Mouse (Mus musculus): ENCODE data around the gene Large1. TPM values are rescaled to one million over a fixed set of nuclear protein-coding genes. Genes with fewer than 3 reads are reported as not detected.

The Large1 gene
- polyA plus RNA-seq, 1 experiment from 2014 or later = 13.4 TPM

DNA sequence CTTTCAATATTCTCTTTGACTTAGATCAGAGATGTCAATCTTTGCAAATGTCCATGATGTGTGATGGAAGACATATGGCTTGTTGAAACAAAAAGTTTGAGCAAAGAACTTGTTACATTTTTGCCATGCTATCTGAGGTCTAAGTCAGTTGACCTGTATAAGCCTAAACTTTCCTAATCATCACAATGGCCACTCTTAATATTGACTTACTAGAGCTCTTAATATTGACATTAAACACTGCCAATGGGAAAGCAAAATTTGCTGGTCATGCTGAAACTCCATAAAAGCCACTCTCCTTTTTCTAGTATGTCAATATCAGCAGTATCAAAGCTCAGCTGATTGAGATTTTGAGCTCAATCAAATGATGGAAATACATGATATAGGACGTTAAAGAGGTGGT, 298.6 kb downstream of the Large1 start:
- H3K4me1 ChIP-seq (replicated peaks; ENCODE audit: control insufficient read depth, insufficient read depth, low read length) = no peaks in the 10 kb centered on the region
- WGBS = 87% methylated on average over 1 of the region's 1 CpGs
- no peak overlapping the region for H3K4me2 ChIP-seq (replicated peaks; ENCODE audit: low read depth, low read length)
- no peaks in the 10 kb centered on the region for H3K36me3 ChIP-seq (ENCODE audit: control insufficient read depth, insufficient read depth, low read length)
- no peak overlapping the region for H3K9ac ChIP-seq (ENCODE audit: low read depth, low read length)
- ATAC-seq (ENCODE audit: low FRiP score) (no peak), DNase-seq (ENCODE audit: low spot score) (no peak)
- no peak overlapping the region for H3K27ac ChIP-seq (ENCODE audit: low read depth, low read length)
- no peaks in the 10 kb centered on the region for H3K27me3 ChIP-seq (ENCODE audit: control insufficient read depth, insufficient read depth, low read length)
- H3K9me3 ChIP-seq (ENCODE audit: control insufficient read depth, low read length) = no peaks in the 10 kb centered on the region
- no peak overlapping the region for H3K4me3 ChIP-seq (ENCODE audit: low read depth, low read length)

DNA sequence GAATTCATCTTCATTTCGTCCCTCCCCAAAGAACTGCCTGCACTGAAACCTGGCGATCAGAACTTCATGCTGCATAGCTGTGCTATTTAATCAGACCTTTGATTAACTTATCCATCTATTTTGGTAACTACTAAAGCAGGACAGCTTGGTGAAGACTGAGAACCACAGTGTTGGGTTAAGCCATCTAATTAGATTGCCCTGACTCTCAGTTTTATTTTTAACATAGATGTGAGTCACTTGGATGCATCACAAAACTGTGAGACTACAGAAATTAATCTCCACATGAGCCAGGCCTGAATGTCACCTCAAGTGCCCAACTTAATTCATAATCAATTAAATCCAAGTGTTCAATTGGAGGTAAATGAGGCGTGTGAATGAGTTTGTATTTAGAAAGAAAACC, 299.5 kb downstream of the Large1 start:
- DNase-seq (ENCODE audit: low spot score) = no peak
- no peak overlapping the region for H3K27ac ChIP-seq (ENCODE audit: low read depth, low read length)
- H3K4me2 ChIP-seq (replicated peaks; ENCODE audit: low read depth, low read length) = no peak overlapping the region
- no peak overlapping the region for H3K4me3 ChIP-seq (ENCODE audit: low read depth, low read length)
- no peaks in the 10 kb centered on the region for H3K27me3 ChIP-seq (ENCODE audit: control insufficient read depth, insufficient read depth, low read length)
- H3K9ac ChIP-seq (ENCODE audit: low read depth, low read length) = no peak overlapping the region
- no peaks in the 10 kb centered on the region for H3K4me1 ChIP-seq (replicated peaks; ENCODE audit: control insufficient read depth, insufficient read depth, low read length)
- no peak for ATAC-seq (ENCODE audit: low FRiP score)
- no peaks in the 10 kb centered on the region for H3K9me3 ChIP-seq (ENCODE audit: control insufficient read depth, low read length)
- no peaks in the 10 kb centered on the region for H3K36me3 ChIP-seq (ENCODE audit: control insufficient read depth, insufficient read depth, low read length)
- 93% methylated on average over 3 of the region's 3 CpGs for WGBS

DNA sequence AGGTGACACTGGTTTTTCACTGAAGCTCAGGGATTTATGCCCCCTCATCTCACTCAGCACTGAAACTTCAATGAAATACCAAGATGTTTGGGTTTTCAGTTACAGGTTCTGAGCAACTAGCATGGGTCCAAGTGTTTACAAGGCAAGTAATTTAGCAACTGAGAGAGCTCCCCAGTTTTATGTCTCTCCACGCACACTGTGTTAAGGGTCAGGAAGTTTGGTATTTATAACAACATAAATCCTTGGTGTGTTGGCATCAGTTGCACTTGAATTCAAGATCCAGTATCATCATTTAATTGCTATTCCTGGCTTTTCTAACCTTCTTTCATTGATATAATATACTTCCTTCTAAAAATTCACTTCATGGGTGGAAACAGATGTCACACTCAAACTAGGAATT, 300.9 kb downstream of the Large1 start:
- no peaks in the 10 kb centered on the region for H3K9me3 ChIP-seq (ENCODE audit: control insufficient read depth, low read length)
- DNase-seq (ENCODE audit: low spot score) (no peak), ATAC-seq (ENCODE audit: low FRiP score) (no peak)
- WGBS = 88% methylated on average over 1 of the region's 1 CpGs
- no peak overlapping the region for H3K27ac ChIP-seq (ENCODE audit: low read depth, low read length)
- no peaks in the 10 kb centered on the region for H3K27me3 ChIP-seq (ENCODE audit: control insufficient read depth, insufficient read depth, low read length)
- H3K36me3 ChIP-seq (ENCODE audit: control insufficient read depth, insufficient read depth, low read length) = no peaks in the 10 kb centered on the region
- H3K9ac ChIP-seq (ENCODE audit: low read depth, low read length) = no peak overlapping the region
- H3K4me3 ChIP-seq (ENCODE audit: low read depth, low read length) = no peak overlapping the region
- no peak overlapping the region for H3K4me2 ChIP-seq (replicated peaks; ENCODE audit: low read depth, low read length)
- no peaks in the 10 kb centered on the region for H3K4me1 ChIP-seq (replicated peaks; ENCODE audit: control insufficient read depth, insufficient read depth, low read length)

DNA sequence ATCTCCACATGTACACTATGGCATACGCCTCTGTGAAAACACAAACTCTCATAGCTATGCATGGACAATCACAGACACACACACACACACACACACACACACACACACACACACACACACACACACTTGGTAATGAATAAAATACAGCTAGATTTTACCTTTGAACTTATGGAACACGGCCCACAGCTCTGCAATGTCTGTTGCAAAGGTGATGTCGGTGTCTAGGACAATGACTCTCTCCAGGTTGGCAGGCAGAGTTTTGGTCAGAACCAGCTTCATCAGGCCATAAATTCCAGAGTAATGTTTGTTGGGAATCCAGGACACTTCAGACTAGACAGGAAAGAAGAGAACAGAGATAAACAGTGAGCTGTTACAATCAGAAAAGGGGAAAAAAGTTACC, 305.2 kb downstream of the Large1 start:
- ATAC-seq (ENCODE audit: low FRiP score) (no peak), DNase-seq (ENCODE audit: low spot score) (no peak)
- Histone ChIP-seq H3K9ac (ENCODE audit: low read depth, low read length) (no peak overlapping the region), H3K36me3 (ENCODE audit: control insufficient read depth, insufficient read depth, low read length) (no peaks in the 10 kb centered on the region), H3K4me1 (replicated peaks; ENCODE audit: control insufficient read depth, insufficient read depth, low read length) (no peaks in the 10 kb centered on the region), H3K27ac (ENCODE audit: low read depth, low read length) (no peak overlapping the region), H3K27me3 (ENCODE audit: control insufficient read depth, insufficient read depth, low read length) (no peaks in the 10 kb centered on the region), H3K9me3 (ENCODE audit: control insufficient read depth, low read length) (no peaks in the 10 kb centered on the region), H3K4me3 (ENCODE audit: low read depth, low read length) (no peak overlapping the region), H3K4me2 (replicated peaks; ENCODE audit: low read depth, low read length) (no peak overlapping the region)
- 96% methylated on average over 3 of the region's 3 CpGs for WGBS

DNA sequence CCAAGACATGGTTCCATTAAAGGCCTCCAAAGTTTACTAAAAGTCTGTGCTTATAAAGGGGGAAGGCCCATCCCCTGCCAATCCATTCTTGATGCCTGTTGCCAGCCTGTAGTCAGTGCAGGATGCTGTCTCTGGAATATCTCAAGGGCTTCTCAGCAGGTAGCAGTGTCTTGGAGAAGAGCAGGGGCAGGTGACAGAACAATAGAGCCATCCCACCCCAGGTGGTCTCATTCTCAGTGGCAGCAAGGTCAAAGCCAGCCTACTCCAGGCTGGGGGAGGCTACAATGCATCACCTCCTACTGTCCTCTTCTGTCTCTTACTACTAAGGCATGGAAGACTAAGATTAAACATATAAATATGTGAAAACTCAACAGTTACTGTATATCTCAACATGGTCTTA, 323.6 kb downstream of the Large1 start:
- H3K4me3 ChIP-seq (ENCODE audit: low read depth, low read length) = no peak overlapping the region
- no peaks in the 10 kb centered on the region for H3K27me3 ChIP-seq (ENCODE audit: control insufficient read depth, insufficient read depth, low read length)
- no peaks in the 10 kb centered on the region for H3K36me3 ChIP-seq (ENCODE audit: control insufficient read depth, insufficient read depth, low read length)
- no peaks in the 10 kb centered on the region for H3K9me3 ChIP-seq (ENCODE audit: control insufficient read depth, low read length)
- no peak for ATAC-seq (ENCODE audit: low FRiP score)
- H3K27ac ChIP-seq (ENCODE audit: low read depth, low read length) = no peak overlapping the region
- no peaks in the 10 kb centered on the region for H3K4me1 ChIP-seq (replicated peaks; ENCODE audit: control insufficient read depth, insufficient read depth, low read length)
- H3K9ac ChIP-seq (ENCODE audit: low read depth, low read length) = no peak overlapping the region
- H3K4me2 ChIP-seq (replicated peaks; ENCODE audit: low read depth, low read length) = no peak overlapping the region
- DNase-seq (ENCODE audit: low spot score) = no peak

DNA sequence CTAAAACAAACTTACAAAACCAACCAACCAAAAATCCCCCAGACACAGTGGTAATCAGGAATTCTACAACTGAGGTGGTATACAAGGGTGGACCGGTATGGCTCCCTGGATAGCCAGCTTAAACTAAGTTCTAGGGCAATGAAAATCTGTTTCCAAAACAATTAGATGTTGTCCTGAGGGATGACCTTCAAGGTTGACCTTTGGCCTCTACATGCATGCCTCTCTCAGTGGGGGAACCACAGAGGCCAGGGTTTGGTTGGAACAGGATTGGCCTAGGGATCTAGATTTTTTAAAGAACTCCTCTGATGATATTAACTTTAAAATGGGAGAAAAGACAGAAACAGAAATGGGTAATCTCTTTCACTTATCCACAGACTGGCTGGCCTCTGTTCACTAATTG, 335.1 kb downstream of the Large1 start:
- H3K4me3 ChIP-seq (ENCODE audit: low read depth, low read length) = no peak overlapping the region
- 67% methylated on average over 1 of the region's 1 CpGs for WGBS
- no peak overlapping the region for H3K4me2 ChIP-seq (replicated peaks; ENCODE audit: low read depth, low read length)
- no peak overlapping the region for H3K9ac ChIP-seq (ENCODE audit: low read depth, low read length)
- H3K27me3 ChIP-seq (ENCODE audit: control insufficient read depth, insufficient read depth, low read length) = no peaks in the 10 kb centered on the region
- no peaks in the 10 kb centered on the region for H3K9me3 ChIP-seq (ENCODE audit: control insufficient read depth, low read length)
- H3K27ac ChIP-seq (ENCODE audit: low read depth, low read length) = no peak overlapping the region
- H3K36me3 ChIP-seq (ENCODE audit: control insufficient read depth, insufficient read depth, low read length) = no peaks in the 10 kb centered on the region
- ATAC-seq (ENCODE audit: low FRiP score) (no peak), DNase-seq (ENCODE audit: low spot score) (no peak)
- H3K4me1 ChIP-seq (replicated peaks; ENCODE audit: control insufficient read depth, insufficient read depth, low read length) = no peaks in the 10 kb centered on the region

DNA sequence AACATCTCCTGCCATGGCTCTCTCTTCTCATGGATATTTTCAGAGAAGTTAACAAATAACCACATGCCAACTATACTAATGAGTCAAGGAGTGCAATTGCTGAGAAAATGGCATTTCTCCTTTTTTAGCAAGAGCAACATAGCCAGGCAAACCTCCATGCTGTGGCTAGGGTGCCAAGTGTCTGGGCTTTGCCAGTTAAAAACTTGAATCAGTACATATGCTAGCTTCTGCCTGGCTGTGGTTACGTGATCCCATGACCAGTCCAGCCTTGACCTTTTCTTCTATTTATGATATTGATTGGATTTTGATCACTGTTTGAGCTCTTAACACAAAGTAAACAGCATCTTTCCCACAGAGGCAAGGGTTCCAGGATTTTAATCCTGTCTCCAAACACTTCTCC, 335.7 kb downstream of the Large1 start:
- Histone ChIP-seq H3K9ac (ENCODE audit: low read depth, low read length) (no peak overlapping the region), H3K4me2 (replicated peaks; ENCODE audit: low read depth, low read length) (no peak overlapping the region), H3K27ac (ENCODE audit: low read depth, low read length) (no peak overlapping the region), H3K27me3 (ENCODE audit: control insufficient read depth, insufficient read depth, low read length) (no peaks in the 10 kb centered on the region), H3K4me1 (replicated peaks; ENCODE audit: control insufficient read depth, insufficient read depth, low read length) (no peaks in the 10 kb centered on the region), H3K4me3 (ENCODE audit: low read depth, low read length) (no peak overlapping the region), H3K9me3 (ENCODE audit: control insufficient read depth, low read length) (no peaks in the 10 kb centered on the region), H3K36me3 (ENCODE audit: control insufficient read depth, insufficient read depth, low read length) (no peaks in the 10 kb centered on the region)
- 90% methylated on average over 1 of the region's 1 CpGs for WGBS
- no peak for ATAC-seq (ENCODE audit: low FRiP score)
- no peak for DNase-seq (ENCODE audit: low spot score)

DNA sequence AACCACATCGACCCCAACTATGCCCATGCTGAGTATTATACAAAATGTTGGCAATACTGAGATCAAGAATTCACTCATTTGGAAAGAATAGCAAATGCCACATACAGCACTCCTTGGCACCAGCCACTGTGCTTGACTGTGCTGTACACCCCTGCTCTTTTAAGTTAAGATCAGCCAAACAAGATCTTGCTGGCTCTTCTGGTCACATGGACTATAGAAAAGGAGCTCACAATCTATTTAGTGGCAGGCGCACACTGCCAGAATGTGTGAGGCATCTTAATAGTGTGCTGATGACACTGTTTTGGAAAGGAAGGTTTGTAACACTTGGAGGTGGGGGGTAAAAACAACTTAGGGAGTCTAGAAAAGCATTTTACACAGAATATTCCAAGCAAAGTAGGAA, 337.0 kb downstream of the Large1 start:
- Histone ChIP-seq H3K27me3 (ENCODE audit: control insufficient read depth, insufficient read depth, low read length) (no peaks in the 10 kb centered on the region), H3K4me1 (replicated peaks; ENCODE audit: control insufficient read depth, insufficient read depth, low read length) (no peaks in the 10 kb centered on the region), H3K9ac (ENCODE audit: low read depth, low read length) (no peak overlapping the region), H3K4me3 (ENCODE audit: low read depth, low read length) (no peak overlapping the region), H3K9me3 (ENCODE audit: control insufficient read depth, low read length) (no peaks in the 10 kb centered on the region), H3K27ac (ENCODE audit: low read depth, low read length) (no peak overlapping the region), H3K36me3 (ENCODE audit: control insufficient read depth, insufficient read depth, low read length) (no peaks in the 10 kb centered on the region), H3K4me2 (replicated peaks; ENCODE audit: low read depth, low read length) (no peak overlapping the region)
- WGBS = 86% methylated on average over 2 of the region's 2 CpGs
- ATAC-seq (ENCODE audit: low FRiP score) = no peak
- DNase-seq (ENCODE audit: low spot score) = no peak

DNA sequence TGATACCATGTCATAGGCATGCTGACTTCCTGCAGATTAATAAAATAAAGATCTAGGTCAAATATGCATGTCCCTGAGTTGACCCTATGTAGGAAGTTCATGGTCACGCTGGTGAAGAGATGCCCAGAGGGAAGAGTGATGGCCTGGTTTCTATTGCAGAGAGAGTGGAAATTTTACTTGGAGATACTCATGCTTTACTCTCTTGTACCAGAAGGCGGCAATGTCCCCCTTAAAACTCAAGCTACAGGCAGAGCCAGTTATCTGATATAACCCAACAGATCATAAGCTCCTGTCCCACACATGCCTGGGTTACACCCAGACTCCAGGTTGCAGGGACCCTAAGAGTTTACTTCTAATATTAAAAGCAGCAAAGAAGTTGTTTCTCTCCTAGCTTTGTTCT, 345.9 kb downstream of the Large1 start:
- DNase-seq (ENCODE audit: low spot score) (peak; percentile 4), ATAC-seq (ENCODE audit: low FRiP score) (0 out of 2 replicates have a peak, but pooled peaks have one; percentile 35)
- 66% methylated on average over 2 of the region's 2 CpGs for WGBS
- no peak overlapping the region for H3K9ac ChIP-seq (ENCODE audit: low read depth, low read length)
- no peak overlapping the region for H3K27ac ChIP-seq (ENCODE audit: low read depth, low read length)
- no peaks in the 10 kb centered on the region for H3K27me3 ChIP-seq (ENCODE audit: control insufficient read depth, insufficient read depth, low read length)
- H3K9me3 ChIP-seq (ENCODE audit: control insufficient read depth, low read length) = no peaks in the 10 kb centered on the region
- H3K4me3 ChIP-seq (ENCODE audit: low read depth, low read length) = no peak overlapping the region
- H3K4me2 ChIP-seq (replicated peaks; ENCODE audit: low read depth, low read length) = no peak overlapping the region
- no peaks in the 10 kb centered on the region for H3K36me3 ChIP-seq (ENCODE audit: control insufficient read depth, insufficient read depth, low read length)
- no peaks in the 10 kb centered on the region for H3K4me1 ChIP-seq (replicated peaks; ENCODE audit: control insufficient read depth, insufficient read depth, low read length)

Data from hindbrain, embryonic 11.5 days (tissue).